Mouse (Mus musculus) liver, adult 2 months (tissue): ENCODE data around the gene Hist3h2a. TPM values are rescaled to one million over a fixed set of nuclear protein-coding genes. Genes with fewer than 3 reads are reported as not detected.

Source experiments
- DNase-seq: peaks from one replicate; pipeline ENCODE4 v3.0.0-alpha.2; 2011; ENCODE audit warnings: low read depth, low spot score; ENCODE audit errors: extremely low read depth
- H3K27ac ChIP-seq: fragments of 200-500 bp; replicated peaks from 2 replicates; pipeline ENCODE4 v1.5.1; 2012; ENCODE audit warnings: low read depth, mild to moderate bottlenecking, control low read depth, inconsistent platforms, low read length; ENCODE audit not compliant: insufficient read depth
- H3K27me3 ChIP-seq: fragments of 200-500 bp; 2 replicates; pipeline ENCODE4 v1.6.1; 2012; ENCODE audit warnings: mild to moderate bottlenecking, moderate library complexity, low read length, inconsistent platforms; ENCODE audit not compliant: control insufficient read depth, insufficient read depth
- H3K36me3 ChIP-seq: fragments of 200-500 bp; 2 replicates; pipeline ENCODE4 v1.6.1; 2012; ENCODE audit warnings: low read length, inconsistent platforms; ENCODE audit not compliant: control insufficient read depth, insufficient read depth
- H3K4me1 ChIP-seq: fragments of 200-500 bp; 2 replicates; pipeline ENCODE4 v1.6.1; 2011; ENCODE audit warnings: low read length; ENCODE audit not compliant: control insufficient read depth, insufficient read depth
- H3K4me3 ChIP-seq: fragments of 200-500 bp; 2 replicates; pipeline ENCODE4 v1.5.1; 2011; ENCODE audit warnings: low read depth, mild to moderate bottlenecking, control low read depth, low read length, moderate library complexity; ENCODE audit not compliant: insufficient read depth
- H3K79me2 ChIP-seq: fragments of 200-500 bp; 2 replicates; pipeline ENCODE4 v1.6.1; 2012; ENCODE audit warnings: inconsistent platforms, mild to moderate bottlenecking, low read length, moderate library complexity; ENCODE audit not compliant: control insufficient read depth, insufficient read depth
- H3K9ac ChIP-seq: fragments of 200-500 bp; 2 replicates; pipeline ENCODE4 v1.6.1; 2012; ENCODE audit warnings: low read depth, mild to moderate bottlenecking, control low read depth, inconsistent platforms, low read length
- CTCF ChIP-seq: fragments of 200-500 bp; IDR thresholded peaks from 2 replicates; pipeline ENCODE4 v1.5.1; 2011; ENCODE audit warnings: low read depth, low read length, control low read depth
- POLR2A ChIP-seq: fragments of 200-500 bp; IDR thresholded peaks from 2 replicates; pipeline ENCODE4 v1.6.1; 2011; ENCODE audit warnings: low read length, control low read depth; ENCODE audit not compliant: insufficient read depth; ENCODE audit errors: extremely low read depth
- WGBS: fragments of 180-500 bp; shearing (Covaris S2); methylation state at CpG from one replicate; pipeline ENCODE4 v1.1.7; 2018; 5-methylcytosine and 5-hydroxymethylcytosine counted together
- polyA plus RNA-seq: library from polyadenylated mRNA; depleted of rRNA; stranded (reverse); fragments of >200 nt; gene quantifications from 2 replicates; pipeline ENCODE4 v1.2.3, GENCODE M21; 2012
- total RNA-seq: library from RNA; depleted of rRNA; stranded (reverse); fragments of >200 nt; gene quantifications from 2 replicates; pipeline ENCODE4 v1.2.3, GENCODE M21; 2014

Gene Hist3h2a
- total and polyA plus RNA-seq, 2 experiments, result 2.7 to 7.8 TPM

DNA sequence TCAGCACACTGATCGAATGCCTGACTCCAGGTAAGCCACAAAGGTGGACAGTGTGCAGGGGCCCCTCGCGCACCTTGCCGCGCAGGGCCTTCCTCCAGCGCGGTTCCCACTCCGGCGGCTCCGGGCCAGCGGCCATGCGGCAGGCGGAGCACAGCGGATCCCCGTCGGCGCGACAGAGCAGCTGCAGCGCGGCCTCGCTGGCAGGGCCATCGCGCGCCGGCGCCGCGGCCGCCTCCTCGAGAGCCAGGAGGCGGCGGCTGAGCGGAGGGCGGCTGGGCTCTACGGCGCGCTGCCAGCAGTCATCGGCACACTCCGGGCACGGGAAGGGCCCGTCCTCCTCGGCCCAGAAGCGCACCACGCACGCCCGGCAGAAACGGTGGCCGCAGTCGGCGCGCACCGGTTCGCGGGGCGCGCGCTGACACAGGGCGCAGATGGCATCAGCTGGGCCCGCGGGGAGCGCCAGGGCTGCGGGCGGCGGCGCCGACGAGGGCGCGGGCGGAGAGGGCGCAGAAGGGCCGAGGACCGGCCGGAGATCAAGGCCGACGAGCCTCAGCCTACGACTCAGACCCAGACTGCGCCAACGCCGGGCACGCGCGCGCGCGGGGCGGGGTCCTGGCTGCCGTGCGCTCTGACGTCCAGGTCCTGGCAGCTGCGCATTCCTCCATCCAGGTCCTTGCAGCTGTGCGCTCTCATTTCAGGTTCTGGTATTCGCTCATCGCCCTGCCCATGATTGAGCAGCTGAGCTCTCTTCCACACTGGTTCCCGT is 16.0 kb upstream of the Hist3h2a start, which contains the start of gene Rnf187:
TSS of gene Rnf187 (minus strand) at position 595 of the 766 bp plus-strand sequence.
- under 1% methylated on average over 95 of the region's 95 CpGs for WGBS
- no peaks in the 10 kb centered on the region for H3K27me3 ChIP-seq
- H3K36me3 ChIP-seq, result peaks cover 14% of the 10 kb centered on the region
- H3K9ac ChIP-seq, result peak within 1 kb of the TSS; percentile 94
- no peaks in the 10 kb centered on the region; the same call in 1 of the 2 replicates for H3K79me2 ChIP-seq
- peak; percentile 88 for DNase-seq
- H3K4me1 ChIP-seq, result peaks cover 10% of the 10 kb centered on the region
- no peak for TF ChIP-seq CTCF
- TF ChIP-seq POLR2A, result peak; percentile 73
- peak within 1 kb of the TSS; percentile 84 for H3K27ac ChIP-seq
- H3K4me3 ChIP-seq, result peak within 1 kb of the TSS; percentile 74

DNA sequence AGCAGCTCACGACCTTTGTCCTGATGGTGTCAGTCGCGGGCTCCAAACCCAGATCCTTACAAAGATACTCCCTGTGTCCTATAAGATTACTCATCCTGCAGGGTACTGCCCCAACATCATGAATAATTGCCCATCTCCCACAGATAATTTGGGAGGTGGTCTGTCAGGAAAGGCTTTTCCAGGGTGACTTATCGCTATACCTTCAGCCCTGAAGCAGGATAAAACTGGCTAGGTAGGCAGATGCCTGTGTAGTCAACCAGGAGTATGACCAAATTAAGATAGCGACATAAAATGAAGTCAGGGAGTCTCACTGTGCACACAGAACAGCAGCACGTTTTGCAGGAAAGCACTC is 15.4 kb upstream of the Hist3h2a start:
- 22% methylated on average over 6 of the region's 6 CpGs for WGBS
- Histone ChIP-seq H3K36me3 (peaks cover 14% of the 10 kb centered on the region), H3K27me3 (no peaks in the 10 kb centered on the region), H3K9ac (no peak overlapping the region), H3K79me2 (no peaks in the 10 kb centered on the region; the same call in 1 of the 2 replicates), H3K4me1 (peaks cover 10% of the 10 kb centered on the region), H3K4me3 (no peak overlapping the region), H3K27ac (0 out of 2 replicates have a peak overlapping the region, but pooled peaks have one; percentile 1)
- TF ChIP-seq POLR2A (no peak), CTCF (no peak)
- no peak for DNase-seq

DNA sequence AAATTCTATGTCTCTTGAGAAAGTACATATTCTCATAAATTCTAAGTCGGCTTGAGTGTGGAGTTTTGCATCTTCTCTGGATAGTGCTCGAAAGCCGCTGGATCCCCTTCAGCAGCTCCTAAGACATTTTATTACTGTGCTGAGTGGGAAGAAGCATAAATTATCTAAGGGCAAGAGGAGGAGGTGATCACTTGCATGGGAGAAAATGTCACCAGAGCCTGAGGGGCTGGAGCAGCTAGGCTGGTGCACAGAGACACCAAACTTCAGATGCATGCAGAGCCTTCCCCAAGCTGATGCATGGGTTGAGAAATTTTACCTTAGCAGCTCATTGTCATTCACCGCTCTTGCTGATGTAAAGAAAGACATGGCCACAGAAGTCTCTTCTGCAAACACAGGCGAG is 10.3 kb upstream of the Hist3h2a start:
- DNase-seq, result no peak
- H3K4me1 ChIP-seq, result peaks cover 9% of the 10 kb centered on the region; the same call in 1 of the 2 replicates
- peaks cover 7% of the 10 kb centered on the region; the same call in 1 of the 2 replicates for H3K27me3 ChIP-seq
- WGBS, result 86% methylated on average over 5 of the region's 5 CpGs
- no peak overlapping the region for H3K4me3 ChIP-seq
- H3K36me3 ChIP-seq, result no peaks in the 10 kb centered on the region
- no peak overlapping the region for H3K27ac ChIP-seq
- TF ChIP-seq POLR2A (no peak), CTCF (no peak)
- H3K79me2 ChIP-seq, result no peaks in the 10 kb centered on the region
- H3K9ac ChIP-seq, result no peak overlapping the region

DNA sequence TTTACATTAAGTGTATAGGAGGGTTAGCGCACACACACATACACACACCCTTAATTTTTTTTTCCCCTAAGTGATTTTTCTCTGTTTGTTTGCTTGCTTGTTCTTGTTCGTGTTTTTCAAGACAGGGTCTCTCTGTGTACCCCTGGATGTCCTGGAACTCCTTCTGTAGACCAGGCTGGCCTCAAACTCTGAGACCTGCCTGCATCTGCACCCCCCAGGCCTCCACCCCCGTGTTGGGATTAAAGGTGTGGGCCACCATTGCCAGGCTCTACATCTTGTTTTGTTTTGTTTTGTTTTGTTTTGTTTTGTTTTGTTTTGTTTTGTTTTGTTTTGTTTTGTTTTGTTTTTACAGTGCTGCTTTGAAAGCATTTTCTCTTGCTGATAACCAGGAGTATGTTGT is 7.2 kb upstream of the Hist3h2a start:
- no peak for TF ChIP-seq CTCF
- no peak for TF ChIP-seq POLR2A
- WGBS, result 80% methylated on average over 3 of the region's 3 CpGs
- no peak for DNase-seq
- Histone ChIP-seq H3K4me1 (peaks cover 9% of the 10 kb centered on the region; the same call in 1 of the 2 replicates), H3K27me3 (peaks cover 8% of the 10 kb centered on the region; the same call in 1 of the 2 replicates), H3K27ac (no peak overlapping the region), H3K36me3 (no peaks in the 10 kb centered on the region), H3K9ac (no peak overlapping the region), H3K4me3 (no peak overlapping the region), H3K79me2 (no peaks in the 10 kb centered on the region)

DNA sequence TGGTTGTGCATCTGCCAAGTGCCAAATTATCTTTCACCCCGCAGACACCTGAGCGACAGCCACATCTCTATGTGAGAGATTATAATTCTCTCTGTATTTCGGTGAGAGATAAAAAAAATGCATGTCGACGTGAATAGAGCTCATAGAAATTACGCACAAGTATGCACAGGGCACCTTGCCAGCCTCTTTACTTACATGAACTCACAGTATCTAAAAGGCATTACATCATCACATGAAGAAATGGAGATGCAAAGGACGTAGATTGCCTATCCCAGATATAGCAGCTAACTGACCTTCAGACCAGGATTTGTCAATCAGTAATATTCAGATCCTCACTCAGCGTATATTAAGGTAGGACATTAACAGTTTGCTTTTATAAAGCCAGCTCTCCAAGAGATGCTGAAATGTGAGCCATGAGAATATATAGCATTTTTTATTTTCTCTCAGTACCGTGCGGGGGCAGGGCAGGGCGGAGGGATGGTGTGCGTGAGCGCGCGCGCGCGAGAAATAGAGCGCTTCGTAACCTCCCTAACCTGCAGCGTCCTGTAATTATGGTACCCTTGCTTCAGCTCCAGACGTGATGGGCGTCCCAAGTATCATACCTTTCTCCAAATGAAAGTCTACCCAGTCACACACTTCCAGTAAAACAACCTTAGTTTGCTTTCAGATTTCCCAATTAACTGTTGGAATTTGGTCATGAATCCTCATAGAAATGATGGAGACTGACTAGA is 6.5 kb upstream of the Hist3h2a start:
- Histone ChIP-seq H3K9ac (no peak overlapping the region), H3K79me2 (no peaks in the 10 kb centered on the region), H3K27ac (no peak overlapping the region), H3K4me3 (peak overlapping the region; percentile 7; the same call in 1 of the 2 replicates), H3K27me3 (peaks cover 8% of the 10 kb centered on the region; the same call in 1 of the 2 replicates), H3K36me3 (no peaks in the 10 kb centered on the region), H3K4me1 (peaks cover 9% of the 10 kb centered on the region; the same call in 1 of the 2 replicates)
- TF ChIP-seq POLR2A (no peak), CTCF (no peak)
- DNase-seq, result no peak
- WGBS, result 23% methylated on average over 23 of the region's 23 CpGs
